Mouse (Mus musculus) layer of hippocampus, adult 8-10 months (tissue): ENCODE data around the gene Phldb2. TPM values are rescaled to one million over a fixed set of nuclear protein-coding genes. Genes with fewer than 3 reads are reported as not detected.

Experiments used
- DNase-seq, 2 experiments: peaks; one replicate each; pipeline ENCODE4 v3.0.0; 2022; ENCODE audit warnings: low spot score in 2 of 2
- total RNA-seq, 4 experiments: library from RNA; stranded (reverse); gene quantifications; 2 replicates each; pipeline ENCODE4 v1.2.4; 2022

The Phldb2 gene
- total RNA-seq, 4 experiments from 2014 or later, result 5.0 to 6.8 (median 5.6) TPM

DNA sequence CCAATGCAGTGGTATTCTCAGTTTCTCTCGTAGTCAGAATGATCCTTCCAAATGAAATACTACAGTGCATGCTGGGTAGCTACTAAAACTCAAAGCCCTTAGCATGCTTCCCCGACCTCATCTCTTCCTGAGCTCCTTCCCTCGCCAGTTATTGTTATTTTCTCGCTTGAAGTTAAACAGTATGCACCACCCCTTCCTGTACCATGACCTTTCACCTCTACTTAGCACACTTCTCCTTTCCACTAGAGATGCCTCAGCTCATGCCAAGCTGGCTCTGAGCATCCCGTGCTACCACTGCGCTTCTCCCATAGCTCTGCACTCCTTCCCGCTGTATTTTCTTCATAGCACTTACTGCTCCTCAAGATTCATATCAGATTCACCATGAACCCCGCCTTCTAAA lies 215.5 kb downstream of the Phldb2 start:
- DNase-seq, result no peak

DNA sequence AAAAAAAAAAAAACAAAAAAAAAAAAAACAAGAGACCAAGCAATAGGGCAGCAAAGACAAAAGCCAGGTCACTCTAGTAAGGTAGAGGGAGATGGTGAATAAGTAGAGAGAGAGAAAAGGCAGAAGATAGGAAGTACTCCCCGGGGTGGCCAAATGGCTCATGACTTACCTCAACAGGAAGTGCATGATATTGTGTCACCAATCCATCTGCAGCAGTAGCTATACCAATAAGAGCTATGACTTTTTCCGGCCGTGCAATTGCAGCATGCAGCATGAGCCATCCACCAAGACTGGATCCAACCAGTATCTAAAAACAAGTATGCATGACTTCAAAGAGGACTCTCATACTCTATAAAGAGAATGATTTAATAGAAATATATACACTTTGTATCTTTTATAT lies 216.7 kb downstream of the Phldb2 start:
- DNase-seq, result no peak

DNA sequence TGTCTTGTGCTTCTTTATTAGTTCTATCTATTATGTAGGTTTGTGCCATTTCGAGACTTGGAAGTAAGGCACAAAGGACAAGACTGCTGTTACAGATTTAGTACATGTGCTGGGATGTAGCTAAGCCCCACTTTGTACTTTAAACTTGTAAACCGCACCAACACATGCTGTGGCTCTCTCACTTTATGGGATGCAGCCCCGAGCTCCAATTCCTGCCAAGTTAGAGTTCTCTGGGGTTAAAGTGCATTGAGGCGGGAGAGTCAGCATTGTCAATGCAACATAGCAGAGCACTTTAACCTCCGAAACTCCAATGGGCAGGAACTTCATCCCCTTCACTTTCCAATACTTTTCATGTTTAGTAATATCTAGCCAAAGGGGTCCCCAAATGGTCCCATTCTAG lies 224.2 kb downstream of the Phldb2 start:
- no peak for DNase-seq

DNA sequence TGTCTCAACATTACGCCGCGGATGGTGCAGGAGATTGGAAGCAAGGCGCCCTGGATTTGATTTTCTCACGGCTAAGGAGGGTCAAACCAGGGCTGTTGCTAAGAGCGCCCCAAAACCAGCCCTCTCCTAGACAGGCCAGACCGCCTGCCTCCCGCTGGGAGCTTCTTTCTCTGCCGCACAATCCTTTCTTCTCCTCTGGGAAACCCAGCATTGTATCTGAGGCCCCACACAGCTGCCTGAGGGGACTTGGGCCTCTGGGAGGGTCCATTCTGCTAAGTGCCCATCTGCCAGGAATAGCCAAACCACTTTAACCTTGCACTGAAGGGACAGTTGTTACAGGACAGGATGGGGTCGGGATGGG lies 228.7 kb downstream of the Phldb2 start:
- DNase-seq, result peak in 1 of 2 experiments; percentile 70

DNA sequence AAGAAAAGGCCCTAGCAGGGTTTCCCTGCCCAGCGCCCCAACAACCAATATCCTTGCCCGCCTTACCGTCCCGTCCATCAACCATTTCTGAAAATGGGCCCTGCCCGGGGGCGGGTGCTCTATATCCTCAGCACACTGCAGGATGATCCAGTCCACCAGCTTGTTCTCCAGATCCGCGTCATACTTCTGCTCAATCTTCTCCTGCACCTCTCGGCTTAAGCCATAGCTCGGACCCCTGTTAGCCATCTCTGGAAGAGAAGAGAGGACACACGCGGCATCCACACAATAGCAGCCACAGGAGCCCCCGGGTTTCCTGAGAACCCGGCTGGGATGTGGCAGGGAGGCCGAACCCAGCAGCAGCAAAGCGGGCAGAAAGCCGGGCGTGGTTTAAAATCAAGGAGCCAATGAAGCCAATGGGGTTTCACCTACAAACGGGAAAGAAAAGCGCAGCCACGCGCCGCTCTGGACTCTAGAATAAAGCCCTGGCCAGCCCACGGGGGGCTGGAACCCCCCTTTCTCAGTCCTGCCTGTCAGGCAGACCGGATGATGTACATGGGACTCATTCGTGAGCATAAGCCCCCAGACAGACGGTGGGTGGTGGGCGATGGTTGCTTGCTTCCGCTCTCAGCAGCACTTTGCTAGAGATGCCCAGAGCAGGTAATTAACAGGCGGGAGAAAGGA lies 229.2 kb downstream of the Phldb2 start, which contains the start of gene Tagln3:
TSS of gene Tagln3 (minus strand) at position 548 of the 681 bp plus-strand sequence.
- DNase-seq, result peak; percentile 76

DNA sequence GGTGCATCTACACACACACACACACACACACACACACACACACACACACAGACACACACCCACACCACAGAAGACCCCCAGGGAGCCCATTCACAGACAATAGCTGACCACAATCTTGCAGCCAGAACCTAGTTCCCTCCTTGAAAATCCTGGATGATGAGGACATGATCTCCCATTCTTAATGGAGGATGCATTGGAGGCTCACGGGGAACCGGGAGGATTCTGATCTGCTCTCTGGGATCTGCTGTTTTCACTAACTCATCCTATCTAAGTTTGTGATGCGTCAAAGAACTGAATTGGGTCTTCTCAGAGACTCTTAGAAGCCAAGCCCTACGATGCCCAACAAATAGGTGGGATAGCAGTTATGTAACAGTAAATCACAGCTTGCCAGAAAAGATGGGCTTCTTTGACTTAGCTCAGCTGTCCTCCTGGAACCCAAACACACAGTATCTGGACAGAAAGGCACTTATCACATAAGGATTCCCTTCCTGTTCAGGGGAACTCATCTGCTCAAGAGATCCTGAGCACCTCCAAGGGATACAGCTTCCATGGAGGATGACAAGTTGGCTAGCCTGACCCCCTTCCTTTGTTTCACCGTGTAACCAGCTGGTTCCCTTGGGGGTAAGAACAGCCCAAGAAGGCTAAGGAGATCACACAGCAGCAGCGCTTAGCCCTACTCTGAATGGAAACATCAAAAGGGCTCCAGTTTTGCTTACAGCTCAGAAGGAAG lies 230.1 kb downstream of the Phldb2 start:
- peak in 1 of 2 experiments; percentile 35 for DNase-seq

DNA sequence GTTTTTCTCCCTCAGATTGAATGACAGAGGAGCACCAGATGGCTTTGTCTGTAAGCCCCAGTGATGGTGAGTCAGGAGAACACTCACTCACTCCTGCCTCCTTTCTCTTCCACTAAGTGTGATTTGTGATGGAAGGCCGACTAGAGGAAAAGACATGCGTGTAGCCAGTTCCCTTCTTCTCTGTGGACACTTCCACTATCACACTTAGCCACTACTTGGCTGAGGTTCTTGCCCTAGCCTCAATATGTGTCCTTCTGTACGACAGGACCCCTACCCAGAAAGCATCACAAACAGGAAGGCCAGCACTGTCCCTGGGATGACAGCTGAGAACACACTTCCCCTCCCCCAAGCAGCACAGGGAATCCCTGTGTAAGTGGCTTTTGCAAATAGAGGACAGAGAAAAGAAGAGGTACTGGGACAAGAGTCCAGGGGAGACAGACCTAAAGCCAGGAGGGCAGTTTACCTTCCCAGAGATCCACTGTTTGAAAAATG lies 230.9 kb downstream of the Phldb2 start:
- DNase-seq, result peak in 1 of 2 experiments; percentile 51

DNA sequence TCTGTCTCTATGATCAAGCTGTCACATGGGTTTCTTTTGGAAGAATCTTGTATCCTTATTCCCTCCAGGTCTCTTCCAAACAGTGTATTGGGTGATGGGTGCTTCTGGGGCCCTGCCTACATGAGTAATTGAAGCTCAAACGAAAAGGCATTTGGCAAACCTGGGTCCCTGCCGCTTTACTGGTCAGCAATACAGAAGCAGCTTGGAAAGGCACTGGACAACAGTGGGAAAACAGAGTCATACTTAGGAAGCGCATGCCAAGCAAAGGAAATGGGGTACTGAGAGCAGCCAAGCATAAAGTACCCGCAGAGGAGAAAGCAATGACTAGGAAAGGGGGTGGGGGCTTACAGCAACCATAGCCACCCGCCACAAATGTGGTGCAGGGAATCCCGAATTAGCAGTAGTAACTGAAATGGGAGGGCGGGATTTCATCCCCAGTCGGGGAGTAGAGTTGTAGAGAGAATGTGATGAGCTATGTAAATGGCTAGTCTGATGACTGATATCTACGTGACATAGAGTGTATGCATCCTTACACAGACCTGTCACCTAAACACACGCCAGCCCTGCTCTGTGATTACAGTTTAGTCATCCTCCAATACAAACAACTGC lies 233.3 kb downstream of the Phldb2 start:
- no peak for DNase-seq

DNA sequence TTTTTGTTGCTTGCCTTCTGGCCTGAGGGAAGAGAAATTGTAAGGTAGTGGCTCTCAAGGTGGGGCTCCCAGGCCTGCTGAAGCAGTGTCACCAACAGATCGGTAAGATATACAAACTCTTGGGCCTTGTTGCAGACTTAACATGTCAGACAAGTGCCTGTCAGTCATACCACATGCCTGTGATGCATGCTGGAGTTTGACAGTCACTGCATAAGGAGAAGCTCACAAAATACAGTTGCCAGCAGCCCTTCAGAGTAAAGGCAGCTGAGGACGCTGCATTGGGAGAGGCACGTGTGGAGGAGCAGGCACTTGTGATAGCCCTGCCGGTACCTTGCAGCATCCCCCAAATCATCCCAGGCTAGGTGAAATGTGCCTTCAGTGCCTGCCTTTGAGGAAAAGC lies 235.1 kb downstream of the Phldb2 start:
- no peak for DNase-seq

DNA sequence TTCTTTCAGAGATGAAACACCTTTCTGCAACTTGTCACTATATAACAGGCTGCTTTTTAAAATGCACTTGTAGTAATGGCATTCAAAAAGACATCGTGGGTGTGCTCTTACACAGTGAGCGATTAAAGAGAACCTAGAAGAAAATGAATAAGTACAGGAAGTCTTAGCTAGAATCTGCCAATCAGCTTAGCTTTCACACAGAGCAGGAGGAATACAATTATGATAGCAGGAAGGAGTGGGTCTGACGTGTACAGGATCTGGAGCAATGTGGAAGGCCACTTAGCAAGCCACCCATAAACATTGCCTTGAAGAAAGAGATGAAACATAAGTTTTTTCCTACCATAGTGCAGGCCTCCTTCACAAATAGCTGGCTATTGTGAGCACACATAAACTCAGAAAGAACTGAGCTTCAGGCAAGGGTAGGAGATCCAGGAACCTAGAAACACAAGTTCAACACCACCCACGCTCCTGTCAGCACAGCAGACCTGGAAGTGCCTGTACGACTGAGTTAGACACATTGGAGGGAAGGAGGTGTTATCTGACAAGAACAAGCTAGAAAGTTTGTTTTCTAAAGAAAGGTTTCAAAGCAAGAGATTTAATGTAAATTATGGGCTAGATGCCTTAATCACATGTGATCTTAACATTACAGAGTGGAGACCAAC lies 238.8 kb downstream of the Phldb2 start:
- no peak for DNase-seq

DNA sequence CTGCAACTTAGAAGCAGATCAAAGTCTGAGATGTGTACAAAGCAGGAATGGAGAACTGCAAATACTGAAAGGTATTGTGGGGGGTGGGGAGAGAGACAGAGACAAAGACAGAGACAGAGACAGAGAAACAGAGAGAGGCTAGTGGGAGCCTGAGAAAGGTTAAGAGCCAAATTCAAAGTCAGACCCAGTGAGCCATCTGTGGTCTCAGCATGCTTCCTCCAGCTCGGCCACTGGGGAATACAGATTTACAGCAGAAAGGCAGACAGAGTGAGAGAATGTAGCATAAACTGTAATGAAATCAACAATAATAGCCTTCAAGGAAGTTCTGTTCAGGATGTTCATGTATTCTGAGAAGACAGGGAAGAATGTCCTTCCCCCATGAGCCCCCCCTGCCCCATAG lies 239.5 kb downstream of the Phldb2 start:
- no peak for DNase-seq

DNA sequence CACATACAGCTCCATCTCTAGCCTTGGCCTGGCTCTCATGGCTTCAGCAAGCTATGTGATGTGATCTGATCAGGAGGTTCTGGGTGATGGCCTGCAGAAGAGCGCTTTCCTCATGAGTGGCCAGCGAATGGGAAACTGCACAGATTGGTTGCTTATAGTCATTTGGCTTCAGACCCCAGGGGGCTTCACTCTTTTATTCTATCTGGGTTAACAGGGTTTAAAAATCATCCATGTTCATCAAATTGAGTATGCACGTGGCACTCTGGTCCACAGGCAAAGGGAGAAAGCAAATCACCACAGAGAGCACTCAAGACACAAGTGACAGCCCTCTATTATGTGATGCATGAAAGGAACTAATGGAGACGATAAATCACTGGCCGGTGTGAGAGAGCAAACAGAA lies 240.1 kb downstream of the Phldb2 start:
- no peak for DNase-seq

DNA sequence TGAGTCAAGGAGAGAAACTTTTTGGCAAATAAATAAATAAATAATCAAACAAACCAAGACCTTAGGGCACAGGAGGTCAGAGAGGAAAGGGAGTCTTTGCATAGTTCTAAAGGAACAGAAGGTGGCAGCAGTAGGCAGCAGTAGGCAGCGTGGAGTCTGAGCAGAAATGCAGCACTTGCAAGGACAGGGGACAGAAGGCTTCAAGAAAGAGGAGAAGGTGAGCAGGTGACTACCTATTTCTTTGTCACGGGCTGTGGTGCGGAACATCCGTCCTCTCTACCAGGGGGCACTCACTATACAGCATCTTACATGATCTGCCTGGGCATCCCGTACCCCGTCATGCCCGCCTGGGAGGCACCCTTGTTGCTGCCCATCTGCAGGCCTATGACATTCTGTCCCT lies 242.1 kb downstream of the Phldb2 start:
- no peak for DNase-seq

DNA sequence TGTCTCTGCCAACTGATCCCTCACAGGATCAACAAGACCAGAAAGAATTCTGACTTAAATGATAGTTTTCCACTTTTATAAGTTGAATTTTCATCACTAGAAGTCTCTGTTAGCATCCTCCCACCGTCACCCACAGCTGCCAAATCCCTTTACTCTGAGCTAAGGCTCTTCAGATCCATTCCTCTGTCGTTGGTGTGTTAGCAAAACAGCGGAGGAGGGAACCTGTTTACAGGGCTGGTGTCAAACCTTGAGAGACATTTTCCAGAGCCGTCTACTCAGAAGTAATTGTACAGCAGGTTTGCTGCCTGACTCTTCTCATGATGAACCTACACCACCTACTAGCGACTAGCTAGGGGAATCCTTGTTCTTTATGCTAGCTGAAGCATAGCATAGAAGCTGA lies 254.1 kb downstream of the Phldb2 start:
- DNase-seq, result no peak

DNA sequence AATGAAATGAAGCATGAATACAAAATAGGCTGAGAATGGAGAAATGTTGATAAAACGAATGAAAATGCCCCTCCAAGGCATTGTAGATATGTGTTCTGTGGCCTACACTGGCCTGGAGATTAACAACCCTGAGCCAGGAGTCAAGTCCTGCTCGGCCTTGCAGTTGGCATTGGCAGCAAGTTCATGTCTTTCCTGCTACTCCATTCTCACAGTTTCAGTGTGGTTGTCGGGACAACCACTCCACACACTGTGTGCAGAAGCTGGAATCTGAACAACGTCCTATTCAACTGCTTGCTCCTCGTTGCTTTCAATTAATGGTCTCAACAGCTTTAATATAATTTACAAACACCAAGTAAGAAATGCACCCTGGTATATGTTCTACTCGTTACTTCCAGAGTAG lies 255.4 kb downstream of the Phldb2 start:
- DNase-seq, result peak in 1 of 2 experiments; percentile 22

Other genes starting within 250 kb of the Phldb2 start
- 100 to 1,000 TPM; 207 to 253 (median 235) TPM for gene Tagln3, start 229.0 kb downstream of the Phldb2 start, total RNA-seq
- 10 to 100 TPM; 19.5 to 27.1 (median 21.8) TPM for gene Abhd10, start 210.6 kb downstream of the Phldb2 start, total RNA-seq
- gene Plcxd2, start 56.6 kb upstream of the Phldb2 start, total RNA-seq, result 10 to 100 TPM; 15.6 to 19.5 (median 18.0) TPM
- gene Cd96, start 166.7 kb upstream of the Phldb2 start, total RNA-seq, result under 1 TPM in 1 of 4 experiments, not detected in 3; 0.22 TPM
- 10 to 100 TPM; 12.3 to 16.1 (median 14.4) TPM for gene Gm4737, start 201.5 kb upstream of the Phldb2 start, total RNA-seq